Mouse (Mus musculus): ENCODE results near the gene Ccdc33.

The Ccdc33 gene

DNA sequence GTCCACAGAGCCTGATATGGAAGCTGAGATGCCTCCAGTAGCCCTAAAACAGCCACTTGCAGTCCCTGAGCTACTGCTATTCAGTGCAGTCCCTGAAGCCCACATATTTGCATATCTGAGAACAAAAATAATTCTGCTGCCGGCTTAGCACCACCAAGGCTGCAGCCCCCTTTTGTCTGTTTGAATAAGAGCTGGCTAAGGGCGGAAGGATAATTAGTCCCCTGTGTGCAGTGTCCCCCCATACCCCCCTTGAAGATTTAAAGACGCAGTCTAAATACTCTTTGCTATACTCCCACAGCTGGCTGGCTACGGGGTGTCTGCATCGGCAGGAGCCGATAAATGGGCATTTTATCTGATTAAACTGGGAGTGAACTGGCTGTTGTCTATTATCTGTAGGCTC is 70.0 kb downstream of the Ccdc33 start:
- DNase-seq (ENCODE audit: low read depth, low spot score) = peak; percentile 64

DNA sequence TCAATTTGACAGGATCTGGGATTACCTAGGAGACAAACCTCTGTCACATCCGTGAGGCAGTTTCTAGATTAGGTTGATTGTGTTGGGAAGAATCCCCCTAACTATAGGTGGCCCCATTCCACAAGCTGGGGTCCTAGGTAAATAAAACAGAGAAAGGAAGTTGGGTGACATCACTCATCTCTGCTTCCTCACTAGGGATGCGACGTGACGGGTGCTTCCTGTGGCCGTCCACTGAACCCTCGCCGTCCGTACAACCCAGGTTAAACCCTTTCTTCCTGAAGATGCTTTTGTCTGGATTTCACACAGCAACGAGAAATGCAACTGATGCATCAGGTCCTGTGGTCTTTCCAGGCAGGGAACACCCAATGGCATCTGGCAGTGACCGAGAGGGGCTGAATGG is 71.6 kb downstream of the Ccdc33 start:
- no peak for DNase-seq (ENCODE audit: low read depth, low spot score)

DNA sequence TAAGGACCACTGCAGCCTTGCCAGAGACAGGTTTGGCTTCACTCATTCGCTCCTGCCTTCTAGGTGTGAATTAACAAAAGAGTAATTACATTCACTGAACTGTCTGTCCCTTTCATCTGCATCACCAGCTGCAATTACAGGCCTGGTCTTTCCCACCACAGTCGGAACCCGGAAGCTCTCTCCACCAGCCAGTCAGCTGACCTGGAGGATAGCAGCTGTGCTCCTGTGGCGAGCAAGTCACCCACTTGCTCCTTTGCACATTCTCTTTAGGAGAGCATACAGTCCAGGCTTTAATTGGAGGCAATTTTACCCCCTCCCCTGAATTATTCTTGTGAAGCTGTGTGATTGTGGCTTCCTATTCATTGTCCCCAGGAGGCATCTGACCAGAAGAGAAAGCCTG is 73.0 kb downstream of the Ccdc33 start:
- DNase-seq (ENCODE audit: low read depth, low spot score) = no peak

DNA sequence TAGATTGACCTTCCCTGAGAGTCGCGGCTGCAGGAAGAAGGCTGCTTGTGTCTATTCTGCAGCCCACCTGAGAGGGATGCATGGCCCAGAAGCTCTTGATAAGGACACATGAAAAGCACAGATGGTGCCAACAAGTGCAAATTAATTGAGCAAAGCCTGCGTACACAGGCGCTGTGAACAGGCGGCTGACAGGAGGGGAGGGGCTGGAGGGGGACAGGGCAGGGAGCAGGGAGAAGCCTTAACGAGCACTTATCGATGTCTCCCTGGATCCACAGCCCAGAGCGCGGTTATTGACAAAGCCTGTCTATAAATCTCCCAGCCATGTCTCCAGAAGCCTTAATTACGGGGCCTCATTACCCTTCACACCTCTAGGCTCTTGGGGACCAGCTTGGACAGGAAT is 73.8 kb downstream of the Ccdc33 start:
- DNase-seq (ENCODE audit: low read depth, low spot score) = no peak

DNA sequence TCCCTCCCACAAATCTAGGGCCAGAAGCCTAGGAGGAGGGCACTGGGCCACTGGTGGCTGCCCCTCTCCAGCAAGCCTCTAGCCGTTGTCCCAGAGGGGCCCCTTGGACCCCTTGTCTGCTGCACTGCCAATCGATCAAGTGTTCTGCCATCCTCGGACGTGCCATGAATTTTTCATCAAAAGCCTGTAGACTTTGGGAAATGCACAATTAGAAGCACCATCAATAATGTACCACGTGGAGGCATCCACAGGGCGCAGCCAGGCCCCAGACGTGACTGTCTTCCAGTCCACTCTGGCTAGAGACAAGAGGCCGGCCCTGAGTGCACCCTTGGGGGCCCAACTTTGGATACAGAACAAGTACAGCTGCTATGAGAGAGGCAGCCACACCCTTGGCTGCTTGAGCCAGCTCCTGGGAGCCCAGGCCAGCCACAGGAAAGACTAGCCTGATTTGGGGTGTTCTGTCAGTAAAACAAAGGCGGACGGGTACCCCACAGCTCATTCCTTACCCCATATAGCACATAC is 75.1 kb downstream of the Ccdc33 start:
- no peak for DNase-seq (ENCODE audit: low read depth, low spot score)

DNA sequence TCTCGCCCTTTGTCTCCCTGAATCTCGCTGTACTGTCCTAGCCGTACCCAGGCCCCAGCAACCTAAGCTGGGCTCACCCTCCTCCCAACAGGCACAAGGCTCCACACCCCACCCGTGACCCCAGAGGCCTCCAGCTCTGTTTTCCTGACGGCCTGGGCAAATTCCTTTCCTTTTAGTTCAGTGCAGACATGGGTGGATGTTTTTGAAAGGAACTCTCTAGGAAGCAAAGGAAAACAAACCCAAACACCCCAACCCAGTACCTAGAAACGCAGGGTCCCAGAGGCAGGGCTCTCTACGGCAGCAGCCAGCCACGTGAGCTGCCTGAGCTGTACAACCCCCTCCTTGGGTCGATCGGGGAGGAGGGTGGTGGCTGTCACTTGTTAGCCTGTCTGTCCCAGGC is 76.2 kb downstream of the Ccdc33 start:
- DNase-seq (ENCODE audit: low read depth, low spot score) = no peak

DNA sequence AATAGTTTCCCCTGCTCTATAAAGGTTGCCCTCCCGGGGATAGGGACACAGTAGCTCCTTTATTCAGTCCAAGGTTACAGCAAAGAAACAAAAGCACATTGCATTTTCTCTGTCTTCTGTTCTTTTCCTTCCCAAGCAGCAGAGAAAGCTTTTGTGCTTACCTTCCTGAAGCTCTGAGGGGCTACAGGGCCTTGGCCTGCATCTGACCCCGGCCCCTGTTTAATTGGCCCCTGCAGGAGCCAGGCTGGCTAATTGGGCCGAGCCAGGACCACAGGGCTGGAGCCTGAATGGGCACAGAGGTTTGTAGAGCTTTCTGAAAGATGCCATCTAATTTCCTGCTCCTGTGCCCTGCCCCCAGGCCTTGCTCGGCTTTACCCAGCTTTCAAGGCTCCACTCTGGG is 77.6 kb downstream of the Ccdc33 start:
- DNase-seq (ENCODE audit: low read depth, low spot score) = no peak

DNA sequence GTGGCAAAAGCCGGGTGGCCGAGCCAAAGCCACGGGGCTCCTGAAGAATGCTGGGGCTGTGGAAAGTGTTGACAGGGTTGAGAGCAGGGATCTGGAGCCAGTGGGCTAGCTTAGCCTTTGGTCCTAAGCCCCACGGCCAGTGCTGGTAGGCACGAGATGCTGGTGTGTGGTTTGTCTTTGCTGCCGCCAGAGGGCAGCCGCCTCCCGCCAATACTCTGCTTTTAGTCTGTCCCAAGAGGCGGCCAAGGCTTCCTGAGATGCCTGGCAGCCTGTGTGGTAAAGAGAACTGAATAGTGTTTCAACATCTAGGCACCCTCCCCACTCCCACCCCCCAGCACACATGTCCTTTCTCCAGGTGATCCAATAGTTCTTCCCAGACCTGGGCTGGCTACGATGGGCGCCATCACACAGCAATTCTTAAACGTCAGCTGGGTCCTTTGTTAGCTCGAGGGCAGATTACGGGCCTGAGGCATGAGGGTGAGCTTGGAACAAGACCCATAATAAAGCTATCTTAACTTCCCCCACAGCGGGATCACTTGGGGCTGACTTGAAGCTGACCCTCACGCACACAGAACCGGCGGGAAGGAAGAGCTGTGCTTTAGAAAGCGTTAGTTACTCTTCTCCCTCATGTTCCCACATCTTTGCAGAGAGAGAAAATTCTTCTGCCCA is 80.0 kb downstream of the Ccdc33 start:
- no peak for DNase-seq (ENCODE audit: low read depth, low spot score)

DNA sequence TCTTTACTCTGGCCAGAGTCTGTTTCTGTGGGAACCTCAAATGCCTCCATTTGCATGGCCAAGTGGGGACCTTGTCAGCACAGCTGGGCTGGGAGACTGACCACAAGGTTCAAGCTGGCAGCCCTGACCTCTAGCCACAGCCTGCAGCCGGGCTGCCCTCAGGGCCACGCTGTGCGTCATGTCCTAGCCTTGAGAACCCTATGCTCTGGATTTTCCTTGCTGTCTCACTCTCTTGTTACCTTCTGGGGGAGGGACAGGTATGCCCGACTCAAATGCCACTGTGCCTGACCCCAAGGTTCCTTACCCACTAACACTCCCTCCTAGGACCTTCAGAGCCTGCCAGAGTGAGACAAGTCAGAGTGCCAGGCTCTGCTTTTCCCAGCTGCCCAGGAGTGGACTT is 81.7 kb downstream of the Ccdc33 start:
- no peak for DNase-seq (ENCODE audit: low read depth, low spot score)

DNA sequence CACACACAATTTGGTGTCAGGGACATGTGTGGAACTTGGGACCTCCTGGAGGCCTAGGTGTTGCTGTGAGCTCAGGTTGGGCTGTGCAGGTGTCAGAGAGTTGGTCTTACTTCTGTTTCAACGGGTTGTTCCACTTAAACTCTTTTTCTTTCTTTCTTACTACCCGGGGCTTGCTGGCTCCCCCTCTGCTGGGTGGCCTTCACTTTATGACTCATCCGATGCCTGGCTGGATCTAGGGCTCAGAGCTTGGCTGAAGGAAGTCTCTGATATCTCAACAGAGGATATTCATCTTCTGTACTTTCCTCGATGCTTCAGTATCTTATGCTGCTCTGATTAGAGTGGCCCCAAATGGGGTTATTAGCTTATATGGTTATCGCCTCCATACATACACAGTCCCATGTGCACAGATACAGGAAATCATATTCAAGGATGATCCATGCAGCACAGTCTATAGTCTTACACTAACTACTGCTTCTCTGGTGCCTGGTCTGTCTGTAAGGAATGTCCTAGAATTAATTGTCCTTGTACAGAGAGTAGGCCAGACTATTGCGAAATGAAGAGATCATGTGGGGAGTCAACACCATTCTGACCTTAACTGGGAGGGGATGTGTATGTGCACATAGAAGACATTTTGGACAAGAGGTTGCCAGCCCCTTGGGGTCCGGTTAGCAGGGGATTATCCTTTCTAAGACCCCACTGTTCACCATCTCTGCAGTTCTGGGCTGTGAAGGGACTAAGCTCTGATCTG is 82.5 kb downstream of the Ccdc33 start:
- DNase-seq (ENCODE audit: low read depth, low spot score) = no peak

DNA sequence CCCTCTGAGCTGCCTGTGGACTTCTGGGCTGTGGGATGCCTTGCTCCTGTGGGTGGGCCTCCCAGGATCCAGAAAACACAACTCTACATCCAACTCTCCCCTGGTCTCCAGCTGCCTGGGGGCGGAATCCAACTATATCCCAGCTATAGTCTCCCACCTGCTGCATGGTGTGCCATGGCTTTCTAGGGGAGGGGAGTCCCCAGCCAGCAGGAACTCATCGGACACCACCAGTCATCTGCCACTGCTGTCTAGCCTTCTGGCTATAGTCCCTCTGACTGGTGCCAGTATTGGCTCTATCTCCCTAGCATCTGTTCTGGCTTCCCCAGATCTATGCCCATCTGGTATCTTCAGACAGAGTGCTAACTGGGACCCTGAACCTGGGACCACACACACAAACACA is 83.1 kb downstream of the Ccdc33 start:
- DNase-seq (ENCODE audit: low read depth, low spot score) = no peak

DNA sequence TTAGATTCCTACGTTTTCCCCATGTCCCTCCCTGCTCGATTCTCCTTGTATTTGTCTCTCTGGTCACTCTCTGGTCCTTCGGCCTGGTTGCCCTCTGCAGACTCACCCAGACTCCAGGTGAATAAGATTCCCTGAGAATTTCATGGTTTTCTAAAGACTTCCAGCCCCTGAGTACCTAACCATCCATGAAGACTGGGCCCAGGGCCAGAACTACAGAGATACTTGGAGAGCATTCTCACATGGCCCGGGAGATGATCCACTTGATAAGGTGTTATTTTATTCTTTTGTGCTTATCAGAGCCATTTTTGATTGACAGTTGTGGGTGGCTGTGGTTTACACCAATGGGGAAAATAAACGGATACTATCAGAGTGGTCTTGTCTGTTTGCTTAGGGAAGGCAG is 86.7 kb downstream of the Ccdc33 start:
- DNase-seq (ENCODE audit: low read depth, low spot score) = no peak

DNA sequence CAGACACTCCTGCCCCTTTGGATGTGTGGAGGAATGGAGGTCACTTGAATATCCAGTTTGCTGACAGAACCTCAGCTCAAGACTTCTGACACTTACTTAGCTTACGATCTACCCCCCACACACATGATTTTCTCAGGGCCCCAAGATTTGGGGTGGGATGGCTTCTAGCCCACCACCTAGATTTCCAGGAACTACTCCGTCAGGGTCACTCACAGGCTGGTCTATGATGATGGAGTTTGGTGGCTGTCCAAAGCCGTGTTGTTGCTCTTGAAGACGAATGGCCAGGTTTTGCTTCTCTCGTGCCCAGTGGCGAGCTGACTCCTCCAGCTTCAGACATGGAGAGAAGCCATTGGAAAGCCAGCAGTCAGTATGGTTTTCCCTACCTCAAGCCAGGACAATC is 89.0 kb downstream of the Ccdc33 start:
- no peak for DNase-seq (ENCODE audit: low read depth, low spot score)

DNA sequence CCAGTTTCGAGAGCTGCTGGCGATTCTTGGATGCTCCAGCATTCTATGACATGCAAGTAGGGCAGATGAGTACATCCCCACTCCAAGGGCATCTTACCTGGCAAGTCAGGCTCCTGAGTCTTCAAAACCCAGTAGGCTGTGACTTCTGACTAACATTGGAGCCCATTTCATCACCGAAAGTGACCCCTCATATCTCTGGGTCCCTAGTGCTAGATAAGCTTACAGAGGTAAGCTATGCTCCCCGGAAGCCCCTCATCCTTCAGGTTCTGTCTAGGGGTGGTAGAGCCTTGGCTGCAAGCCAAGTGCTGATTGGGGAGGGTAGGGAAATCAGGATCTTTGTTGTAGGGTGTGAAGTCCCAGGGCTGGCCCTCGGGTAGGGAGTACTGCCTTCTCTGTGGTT is 89.8 kb downstream of the Ccdc33 start:
- no peak for DNase-seq (ENCODE audit: low read depth, low spot score)

DNA sequence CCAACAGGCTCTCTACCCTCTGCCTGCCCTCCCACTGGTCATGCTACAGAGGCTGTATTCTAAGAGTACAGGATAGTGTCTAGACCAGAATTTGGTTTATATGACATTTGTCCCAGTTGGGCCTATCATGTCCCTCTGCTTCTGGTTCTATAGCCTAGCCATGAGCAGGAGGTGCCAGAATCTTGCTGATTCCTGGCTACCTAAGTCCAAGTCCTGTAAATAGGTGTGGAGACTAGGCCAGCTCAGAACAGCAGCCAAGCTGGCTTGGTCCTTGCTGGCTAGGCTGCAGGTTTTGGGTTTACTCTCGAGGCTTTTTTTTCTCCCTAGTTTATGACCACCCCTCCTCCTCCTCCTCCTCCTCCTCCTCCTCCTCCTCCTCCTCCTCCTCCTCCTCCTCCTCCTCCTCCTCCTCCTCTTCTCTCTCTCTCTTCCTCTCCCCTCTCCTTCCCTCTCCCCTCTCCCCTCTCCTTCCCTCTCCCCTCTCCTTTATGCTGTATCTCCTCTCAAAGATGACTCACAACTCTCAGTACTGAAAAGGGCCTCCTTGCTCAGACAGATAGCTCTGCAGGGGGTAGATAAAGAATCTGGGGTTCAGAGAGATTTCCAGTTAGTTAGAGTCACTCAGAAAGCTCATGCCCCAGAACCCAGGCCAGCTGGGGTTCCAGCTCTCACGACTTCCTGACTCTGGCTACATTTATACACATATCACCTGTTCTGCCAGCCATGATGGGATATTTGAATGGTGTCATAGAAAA is 91.0 kb downstream of the Ccdc33 start:
- DNase-seq (ENCODE audit: low read depth, low spot score) = no peak

DNA sequence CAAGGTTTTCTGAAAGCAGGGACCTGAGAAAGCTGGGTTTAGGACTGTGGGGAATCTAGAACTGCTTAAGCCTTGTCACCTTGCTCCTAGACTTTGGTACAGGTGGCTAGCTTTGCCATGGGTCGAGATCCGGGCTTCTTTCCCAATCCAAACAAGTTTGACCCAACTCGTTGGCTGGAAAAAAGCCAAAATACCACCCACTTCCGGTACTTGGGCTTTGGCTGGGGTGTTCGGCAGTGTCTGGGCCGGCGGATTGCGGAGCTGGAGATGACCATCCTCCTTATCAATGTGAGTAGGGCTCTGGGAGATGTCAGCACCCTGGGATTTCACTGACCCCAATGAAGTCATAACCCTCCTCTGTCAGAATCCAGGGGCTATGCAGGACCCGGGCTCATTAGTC is 92.6 kb downstream of the Ccdc33 start:
- no peak for DNase-seq (ENCODE audit: low read depth, low spot score)

DNA sequence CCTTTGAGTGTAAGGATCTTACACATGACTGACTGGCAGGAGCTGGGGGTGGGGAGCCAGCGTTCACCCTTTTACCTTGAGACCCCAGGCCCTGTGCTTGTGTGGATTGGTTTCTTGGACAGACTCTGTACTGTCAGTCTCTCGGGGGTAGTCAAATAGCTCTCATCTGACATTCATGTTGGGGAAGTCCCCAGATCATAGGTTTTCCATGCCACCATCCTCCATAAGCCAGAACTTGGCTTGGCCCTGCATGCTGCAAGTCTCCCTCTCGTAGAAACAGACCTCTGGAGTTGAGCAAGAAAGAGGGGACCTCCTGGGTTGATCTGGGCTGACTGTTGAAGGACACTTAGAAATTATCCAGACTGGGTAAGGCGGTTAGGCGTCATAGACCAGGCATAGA is 100.2 kb downstream of the Ccdc33 start:
- no peak for DNase-seq (ENCODE audit: low read depth, low spot score)

DNA sequence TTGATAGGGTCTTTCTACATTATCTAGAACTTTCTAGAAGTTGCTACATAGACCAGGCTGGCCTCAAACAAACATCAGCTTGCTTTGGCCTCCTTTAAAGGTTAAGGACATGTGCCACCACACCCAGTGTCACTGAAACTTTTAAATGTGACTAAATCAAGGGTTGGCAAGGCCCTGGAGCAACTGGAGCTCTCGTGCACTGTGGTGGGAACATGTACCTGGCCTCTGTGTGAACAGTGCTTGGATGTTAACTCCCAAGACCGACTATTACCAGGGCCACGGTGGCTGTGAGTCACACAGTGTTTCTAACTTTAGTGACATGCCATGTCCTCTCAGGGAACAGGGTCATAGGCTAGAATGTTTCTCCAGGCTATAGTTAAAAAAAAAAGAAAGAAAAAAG is 101.7 kb downstream of the Ccdc33 start:
- no peak for DNase-seq (ENCODE audit: low read depth, low spot score)

DNA sequence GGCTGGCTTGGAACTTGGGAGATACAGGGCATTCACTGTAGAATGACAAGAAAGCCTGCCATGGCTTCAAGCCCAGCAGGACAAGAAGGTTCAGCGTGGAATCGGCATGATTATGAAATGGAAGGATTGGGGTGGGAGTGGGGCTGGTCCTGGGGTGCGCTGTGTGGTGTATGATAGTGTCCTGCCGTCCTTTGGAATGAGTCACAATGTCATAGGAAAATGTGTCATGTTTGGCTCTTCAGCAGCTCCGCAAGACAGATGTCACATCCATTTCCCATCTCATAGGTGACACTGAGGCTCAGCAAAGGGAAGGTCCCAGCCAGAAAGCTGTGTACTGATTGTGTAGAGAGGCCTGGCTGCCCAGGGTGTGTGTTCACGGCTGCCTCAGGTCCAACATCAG is 102.8 kb downstream of the Ccdc33 start:
- no peak for DNase-seq (ENCODE audit: low read depth, low spot score)

DNA sequence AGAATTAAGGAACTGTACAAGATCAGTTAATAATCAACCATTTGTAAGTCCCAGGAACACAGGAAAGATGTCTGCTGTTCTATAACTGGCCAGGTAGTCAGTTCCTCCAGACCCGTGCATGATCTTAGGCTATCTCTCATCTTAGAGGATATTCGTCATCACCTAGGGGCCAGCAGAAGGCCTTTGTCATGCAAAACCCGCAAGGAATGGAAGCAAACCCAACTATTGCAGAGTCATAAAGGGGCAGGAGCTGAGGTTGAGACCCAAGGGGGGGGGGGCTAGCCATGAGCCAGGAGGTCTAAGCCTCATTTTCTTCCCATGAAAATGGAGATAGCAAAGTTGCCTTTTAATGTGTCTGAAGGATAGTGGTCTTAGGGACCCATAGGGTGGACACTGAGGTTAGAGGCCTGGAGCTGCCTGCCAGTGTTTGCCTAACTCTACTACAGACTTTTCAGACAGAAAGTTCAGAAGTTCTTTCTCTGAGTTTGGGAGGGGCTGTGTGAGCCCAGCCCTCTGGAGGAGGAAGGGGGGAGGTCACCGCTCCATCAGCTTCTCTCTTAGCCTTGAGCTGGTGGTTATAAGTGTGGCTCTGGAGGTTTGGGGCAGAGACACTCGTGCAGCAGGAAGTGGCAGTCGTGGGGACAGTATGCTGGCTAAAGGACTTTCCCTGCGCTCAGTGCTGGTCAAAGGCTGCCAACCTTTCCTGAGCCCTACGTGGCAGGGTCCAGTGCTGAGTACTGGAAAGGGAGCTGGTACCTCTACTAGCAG is 104.0 kb downstream of the Ccdc33 start:
- no peak for DNase-seq (ENCODE audit: low read depth, low spot score)

DNA sequence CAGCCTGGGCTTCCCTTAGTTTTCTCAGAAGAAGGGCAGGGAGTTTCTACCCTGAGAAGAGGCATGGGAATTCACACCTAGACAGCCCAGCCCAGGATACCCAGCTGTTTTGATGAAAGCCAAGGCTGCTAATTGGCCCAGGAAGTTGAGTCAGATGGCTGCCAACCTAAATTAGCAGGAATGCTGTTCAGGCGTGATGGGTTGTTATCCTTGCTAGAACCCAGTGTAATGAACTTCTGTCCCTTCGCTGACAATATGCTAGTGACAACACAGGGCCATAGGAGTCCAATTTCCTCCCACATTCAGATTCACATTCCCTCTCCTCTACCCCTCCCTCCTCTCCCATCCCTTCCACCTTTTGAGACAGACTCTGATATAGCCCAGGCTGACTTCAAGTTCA is 105.7 kb downstream of the Ccdc33 start:
- no peak for DNase-seq (ENCODE audit: low read depth, low spot score)

DNA sequence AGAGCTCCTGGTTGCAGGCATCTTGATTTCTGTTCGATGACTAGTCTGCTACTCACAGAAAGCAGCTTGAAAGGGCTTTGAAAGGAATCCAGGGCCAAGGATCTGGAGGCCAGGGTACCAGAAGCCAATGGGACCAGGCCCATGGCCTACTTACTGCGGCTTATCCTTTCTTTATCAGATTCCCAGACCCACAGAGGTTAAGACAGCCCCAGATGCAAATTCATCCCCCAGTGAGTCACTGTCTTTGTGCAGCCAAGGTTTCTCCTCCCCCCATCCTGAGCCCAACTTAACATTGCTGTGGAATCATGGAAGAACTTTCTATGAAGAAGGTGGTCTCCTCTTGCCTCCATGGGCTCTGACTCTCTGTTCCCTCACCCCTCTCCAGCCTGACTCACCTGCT is 106.1 kb downstream of the Ccdc33 start:
- DNase-seq (ENCODE audit: low read depth, low spot score) = no peak
